Mouse (Mus musculus) heart, postnatal 0 days (tissue): ENCODE results near the gene Pcx. TPM values are rescaled to one million over a fixed set of nuclear protein-coding genes. Genes with fewer than 3 reads are reported as not detected.

Source experiments
- ATAC-seq: fragments of 200-750 bp; cut with Nextera tagmentation; 2 replicates; pipeline ENCODE4 v1.8.0; 2017; ENCODE audit warnings: low read depth, moderate number of reproducible peaks, moderate library complexity; ENCODE audit not compliant: insufficient read depth
- DNase-seq: peaks from one replicate; pipeline ENCODE4 v3.0.0-alpha.2; 2016; ENCODE audit warnings: low spot score
- H3K27ac ChIP-seq: fragments of 300-500 bp; sonication (generic); 2 replicates; pipeline ENCODE4 v1.5.1; 2014; ENCODE audit warnings: low read depth, mild to moderate bottlenecking
- H3K27me3 ChIP-seq: fragments of 300-500 bp; sonication (generic); 2 replicates; pipeline ENCODE4 v1.6.1; 2014; ENCODE audit warnings: low read length, mixed read lengths; ENCODE audit not compliant: control insufficient read depth, insufficient read depth
- H3K36me3 ChIP-seq: fragments of 300-500 bp; sonication (generic); replicated peaks from 2 replicates; pipeline ENCODE4 v1.6.1; 2014; ENCODE audit warnings: low read length, mixed read lengths; ENCODE audit not compliant: control insufficient read depth, insufficient read depth
- H3K4me1 ChIP-seq: fragments of 300-500 bp; sonication (generic); 2 replicates; pipeline ENCODE4 v1.6.1; 2014; ENCODE audit warnings: antibody characterized with exemption; ENCODE audit not compliant: control insufficient read depth, insufficient read depth
- H3K4me2 ChIP-seq: fragments of 300-500 bp; sonication (generic); 2 replicates; pipeline ENCODE4 v1.6.1; 2014; ENCODE audit warnings: low read depth, mild to moderate bottlenecking, low read length, moderate library complexity
- H3K4me3 ChIP-seq: fragments of 300-500 bp; sonication (generic); 2 replicates; pipeline ENCODE4 v1.5.1; 2014; ENCODE audit warnings: low read depth, low read length
- H3K9ac ChIP-seq: fragments of 300-500 bp; sonication (generic); replicated peaks from 2 replicates; pipeline ENCODE4 v1.6.1; 2014; ENCODE audit warnings: low read depth, low read length, mixed read lengths
- H3K9me3 ChIP-seq: fragments of 300-500 bp; sonication (generic); replicated peaks from 2 replicates; pipeline ENCODE4 v1.6.1; 2016; ENCODE audit warnings: low read length; ENCODE audit not compliant: control insufficient read depth
- CTCF ChIP-seq: IDR thresholded peaks from 2 replicates; pipeline ENCODE4 v1.5.1; 2016; ENCODE audit warnings: antibody characterized with exemption, control low read depth, low read depth
- EP300 ChIP-seq: IDR thresholded peaks from 2 replicates; pipeline ENCODE4 v1.6.1; 2016; ENCODE audit warnings: antibody characterized with exemption, low read depth
- WGBS: fragments of 180-500 bp; shearing (Covaris S2); extraction: QIAGEN DNeasy Blood & Tissue Kit; methylation state at CpG from one replicate; pipeline ENCODE4 v1.1.7; 2014; 5-methylcytosine and 5-hydroxymethylcytosine counted together
- polyA plus RNA-seq: library from polyadenylated mRNA; unstranded; fragments of >200 nt; fragmentation: Nextera tagmentation; extraction: Ambion mirVana; gene quantifications from 2 replicates; pipeline ENCODE4 v1.2.1, GENCODE M21; 2015
- total RNA-seq: library from RNA; depleted of rRNA; stranded (reverse); fragments of >200 nt; gene quantifications from 2 replicates; pipeline ENCODE4 v1.2.3, GENCODE M21; 2014; ENCODE audit warnings: low replicate concordance

Gene Pcx
- total and polyA plus RNA-seq, 2 experiments from 2014 or later = 5.2 to 13.8 TPM

GRCm38 (mm10) chr19:4616546-4616945 lies 106.3 kb downstream of the Pcx start:
- Histone ChIP-seq H3K4me2 (no peak overlapping the region), H3K27me3 (no peaks in the 10 kb centered on the region), H3K9me3 (no peaks in the 10 kb centered on the region), H3K36me3 (peaks cover 22% of the 10 kb centered on the region), H3K4me3 (no peak overlapping the region), H3K27ac (no peak overlapping the region; the same call in 1 of the 2 replicates), H3K9ac (no peak overlapping the region), H3K4me1 (peaks cover 6% of the 10 kb centered on the region; the same call in 1 of the 2 replicates)
- ATAC-seq (no peak), DNase-seq (no peak)
- 29% methylated on average over 4 of the region's 4 CpGs for WGBS
- no peak for TF ChIP-seq CTCF

DNA sequence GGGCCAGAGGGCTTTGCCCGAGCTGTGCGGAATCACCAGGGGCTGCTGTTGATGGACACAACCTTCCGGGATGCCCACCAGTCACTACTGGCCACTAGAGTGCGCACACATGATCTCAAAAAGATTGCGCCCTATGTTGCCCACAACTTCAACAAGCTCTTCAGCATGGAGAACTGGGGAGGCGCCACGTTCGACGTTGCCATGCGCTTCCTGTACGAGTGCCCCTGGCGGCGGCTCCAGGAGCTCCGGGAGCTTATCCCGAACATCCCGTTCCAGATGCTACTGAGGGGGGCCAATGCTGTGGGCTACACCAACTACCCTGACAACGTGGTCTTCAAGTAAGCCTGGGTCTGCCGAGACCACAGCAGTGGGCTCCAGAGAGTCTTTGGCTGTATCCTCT lies 107.9 kb downstream of the Pcx start:
- H3K9ac ChIP-seq = no peak overlapping the region
- TF ChIP-seq CTCF (peak; percentile 25; the same call in 1 of the 2 replicates), EP300 (no peak)
- DNase-seq (no peak), ATAC-seq (no peak)
- H3K27ac ChIP-seq = no peak overlapping the region
- H3K9me3 ChIP-seq = no peaks in the 10 kb centered on the region
- WGBS = 38% methylated on average over 18 of the region's 18 CpGs
- peaks cover 24% of the 10 kb centered on the region for H3K36me3 ChIP-seq
- peaks cover 6% of the 10 kb centered on the region; the same call in 1 of the 2 replicates for H3K4me1 ChIP-seq
- H3K4me3 ChIP-seq = no peak overlapping the region
- no peak overlapping the region for H3K4me2 ChIP-seq
- H3K27me3 ChIP-seq = no peaks in the 10 kb centered on the region

DNA sequence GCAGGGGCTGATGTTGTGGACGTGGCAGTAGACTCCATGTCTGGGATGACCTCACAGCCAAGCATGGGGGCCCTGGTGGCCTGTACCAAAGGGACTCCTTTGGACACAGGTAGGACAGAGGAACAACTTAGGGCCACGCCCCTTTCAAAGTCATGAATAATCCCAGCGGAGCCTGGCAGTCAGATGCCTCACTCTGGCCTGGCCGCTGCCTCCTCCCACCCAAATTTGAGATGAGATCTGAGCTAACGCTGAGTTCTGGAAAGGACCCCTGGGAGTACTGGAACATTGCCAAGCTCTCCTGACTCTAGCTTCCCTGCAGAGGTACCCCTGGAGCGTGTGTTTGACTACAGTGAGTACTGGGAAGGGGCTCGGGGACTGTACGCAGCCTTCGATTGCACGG lies 109.2 kb downstream of the Pcx start:
- 75% methylated on average over 10 of the region's 10 CpGs for WGBS
- ATAC-seq (no peak), DNase-seq (no peak)
- no peak overlapping the region for H3K27ac ChIP-seq
- H3K9me3 ChIP-seq = no peaks in the 10 kb centered on the region
- no peak overlapping the region for H3K9ac ChIP-seq
- no peak for TF ChIP-seq CTCF
- no peak for TF ChIP-seq EP300
- no peak overlapping the region for H3K4me3 ChIP-seq
- no peak overlapping the region for H3K4me2 ChIP-seq
- peaks cover 32% of the 10 kb centered on the region for H3K36me3 ChIP-seq
- peaks cover 4% of the 10 kb centered on the region; the same call in 1 of the 2 replicates for H3K4me1 ChIP-seq
- no peaks in the 10 kb centered on the region for H3K27me3 ChIP-seq

GRCm38 (mm10) chr19:4620721-4621120 lies 110.4 kb downstream of the Pcx start:
- no peak for TF ChIP-seq CTCF
- Histone ChIP-seq H3K27me3 (no peaks in the 10 kb centered on the region), H3K9me3 (no peaks in the 10 kb centered on the region), H3K9ac (no peak overlapping the region), H3K36me3 (peaks cover 32% of the 10 kb centered on the region), H3K4me1 (peaks cover 5% of the 10 kb centered on the region; the same call in 1 of the 2 replicates), H3K4me3 (no peak overlapping the region), H3K27ac (no peak overlapping the region), H3K4me2 (no peak overlapping the region)
- ATAC-seq (no peak), DNase-seq (no peak)
- WGBS = 87% methylated on average over 7 of the region's 7 CpGs

DNA sequence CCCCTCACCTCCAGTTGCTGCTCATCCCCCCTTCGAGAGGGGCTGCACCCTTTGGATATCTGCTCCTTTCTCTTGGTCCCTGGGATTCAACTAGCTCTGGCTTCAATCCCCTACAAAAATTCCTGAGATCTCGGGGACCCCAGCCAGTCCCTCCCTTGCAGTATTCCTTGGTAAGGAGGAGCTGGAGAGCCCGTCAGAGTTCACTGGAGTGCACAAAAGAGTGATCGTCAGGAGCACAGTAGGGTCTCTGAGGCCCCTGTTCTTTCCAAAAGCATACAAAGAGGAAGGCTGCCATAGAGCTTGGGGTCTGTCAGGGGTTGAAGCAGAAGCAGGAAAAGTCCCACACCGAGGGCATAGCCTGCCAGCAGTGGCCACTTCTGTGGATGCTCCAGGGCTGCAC lies 112.5 kb downstream of the Pcx start:
- Histone ChIP-seq H3K4me1 (peaks cover 14% of the 10 kb centered on the region), H3K27me3 (no peaks in the 10 kb centered on the region), H3K27ac (no peak overlapping the region), H3K36me3 (peaks cover 32% of the 10 kb centered on the region), H3K9me3 (no peaks in the 10 kb centered on the region), H3K4me2 (no peak overlapping the region), H3K4me3 (no peak overlapping the region), H3K9ac (no peak overlapping the region)
- no peak for DNase-seq
- WGBS = 88% methylated on average over 5 of the region's 5 CpGs
- TF ChIP-seq EP300 = no peak
- TF ChIP-seq CTCF = no peak
- ATAC-seq = no peak

DNA sequence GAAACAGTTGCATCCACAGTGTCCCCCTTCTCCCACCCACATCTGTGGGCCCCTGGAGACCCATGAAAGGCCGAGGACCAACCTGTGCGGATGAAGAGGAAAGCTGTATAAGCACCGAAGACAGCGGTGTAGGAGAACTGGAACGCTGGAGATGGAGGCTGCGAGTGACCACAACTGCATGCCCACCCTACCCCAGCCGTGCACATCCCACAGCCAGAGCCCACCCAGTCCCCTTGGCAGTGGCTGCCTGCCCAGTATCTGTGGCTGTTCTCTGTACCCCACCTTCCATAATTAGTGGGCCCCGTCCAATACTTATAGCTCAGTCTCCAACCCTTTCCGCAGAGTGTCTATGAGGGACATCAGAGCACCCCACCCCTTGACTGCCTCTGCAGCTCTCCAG lies 113.1 kb downstream of the Pcx start:
- Histone ChIP-seq H3K9me3 (no peaks in the 10 kb centered on the region), H3K27ac (no peak overlapping the region), H3K9ac (no peak overlapping the region), H3K4me3 (no peak overlapping the region), H3K4me1 (peaks cover 14% of the 10 kb centered on the region), H3K4me2 (no peak overlapping the region), H3K36me3 (peaks cover 32% of the 10 kb centered on the region), H3K27me3 (no peaks in the 10 kb centered on the region)
- 94% methylated on average over 9 of the region's 9 CpGs for WGBS
- TF ChIP-seq CTCF = no peak
- TF ChIP-seq EP300 = no peak
- ATAC-seq = no peak
- no peak for DNase-seq
